ENCODE assay signal across 8 mouse cellular contexts in the genomic region with DNA sequence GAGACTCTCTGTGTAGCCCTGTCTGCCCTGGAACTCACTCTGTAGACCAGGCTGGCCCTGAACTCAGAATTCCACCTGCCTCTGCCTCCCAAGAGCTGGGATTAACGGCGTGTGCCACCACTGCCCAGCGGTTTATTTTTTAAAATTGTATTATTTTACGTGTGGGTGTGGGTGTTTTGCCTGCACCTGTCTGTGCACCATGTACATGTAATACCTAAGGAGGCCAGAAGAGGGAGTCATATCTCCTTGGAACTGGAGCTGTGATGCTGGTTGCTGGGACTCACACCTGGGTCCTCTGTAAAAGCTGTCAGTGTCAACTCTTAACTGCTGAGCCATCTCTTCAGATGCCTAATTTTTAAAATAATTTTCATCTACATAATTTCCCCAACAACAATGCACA. TPM values are rescaled to one million over a fixed set of nuclear protein-coding genes. Genes with fewer than 3 reads are reported as not detected.
DNase-seq lines count a peak whose midpoint lies in the region; ATAC-seq and TF ChIP-seq lines count a peak whose summit lies in the region.

No protein-coding gene starts in this region.

- H3K27ac ChIP-seq in kidney, adult 2 months (ENCODE audit: insufficient read depth, low read depth, low read length): no peak overlapping the region
- no peak overlapping the region for H3K27ac ChIP-seq in cortical plate, adult 2 months (ENCODE audit: insufficient read depth, low read length)
- no peak overlapping the region for H3K27ac ChIP-seq in forebrain, embryonic 16.5 days (ENCODE audit: low read length)

- H3K4me3 ChIP-seq in kidney, adult 2 months (ENCODE audit: insufficient read depth, low read depth, low read length): no peak overlapping the region
- no peak overlapping the region for H3K4me3 ChIP-seq in G1E (ENCODE audit: low read depth, low read length)
- H3K4me3 ChIP-seq in cortical plate, adult 2 months (ENCODE audit: insufficient read depth, low read length): no peak overlapping the region
- no peak overlapping the region for H3K4me3 ChIP-seq in forebrain, embryonic 16.5 days (replicated peaks; ENCODE audit: low read length)

- no peaks in the 10 kb centered on the region for H3K27me3 ChIP-seq in kidney, adult 2 months (replicated peaks; ENCODE audit: control insufficient read depth, insufficient read depth, low read length)
- H3K27me3 ChIP-seq in G1E (ENCODE audit: insufficient read depth, low read length): no peaks in the 10 kb centered on the region
- no peaks in the 10 kb centered on the region for H3K27me3 ChIP-seq in forebrain, embryonic 16.5 days (replicated peaks; ENCODE audit: control insufficient read depth, insufficient read depth, low read length)

- peak; percentile 60 for TF ChIP-seq CTCF in kidney, adult 2 months (conservative IDR thresholded peaks at IDR 0.05; ENCODE audit: insufficient read depth, insufficient read length, low read depth, low read length)
- TF ChIP-seq CTCF in G1E (IDR thresholded peaks at IDR 0.05; ENCODE audit: low read depth, low read length): peak; percentile 55
- TF ChIP-seq CTCF in cortical plate, adult 2 months (IDR thresholded peaks at IDR 0.05; ENCODE audit: extremely low read depth, insufficient read depth, low read length): peak; percentile 27; the same call in 1 of the 2 replicates

- H3K36me3 ChIP-seq in kidney, adult 2 months (ENCODE audit: control insufficient read depth, insufficient read depth, low read length): peaks cover 5% of the 10 kb centered on the region
- H3K36me3 ChIP-seq in G1E (replicated peaks): peaks cover 90% of the 10 kb centered on the region
- no peaks in the 10 kb centered on the region; the same call in 1 of the 2 replicates for H3K36me3 ChIP-seq in forebrain, embryonic 16.5 days (ENCODE audit: control insufficient read depth, insufficient read depth)

- no peak for TF ChIP-seq POLR2A in kidney, adult 2 months (IDR thresholded peaks at IDR 0.05; ENCODE audit: low read depth, low read length)
- no peak for TF ChIP-seq POLR2A in cortical plate, adult 2 months (IDR thresholded peaks at IDR 0.05; ENCODE audit: extremely low read depth, insufficient read depth, low read length)

- H3K4me2 ChIP-seq in forebrain, embryonic 16.5 days (ENCODE audit: low read length): no peak overlapping the region

- ATAC-seq in G1E (ENCODE audit: extremely low read depth, insufficient number of reproducible peaks, low FRiP score, poor library complexity, severe bottlenecking): peak; percentile 46; the same call in 1 of the 2 replicates
- no peak for ATAC-seq in forebrain, embryonic 16.5 days

- peak; percentile 62 for DNase-seq in kidney, adult 2 months
- no peak for DNase-seq in kidney, adult 18-20 months
- DNase-seq in G1E (ENCODE audit: low spot score): no peak
- peak; percentile 84 for DNase-seq in naive thymus-derived CD4-positive, alpha-beta T cell, adult 2 months (ENCODE audit: low read depth)
- DNase-seq in right cerebral cortex, adult 2 months (ENCODE audit: low spot score in 2 of 2): no peak
- DNase-seq in gastrocnemius, postnatal 4 days (ENCODE audit: low spot score in 2 of 2): no peak

- H3K9me3 ChIP-seq in G1E (replicated peaks): no peaks in the 10 kb centered on the region
- H3K9me3 ChIP-seq in forebrain, embryonic 16.5 days (ENCODE audit: control insufficient read depth, low read length): no peaks in the 10 kb centered on the region

- H3K9ac ChIP-seq in forebrain, embryonic 16.5 days (replicated peaks; ENCODE audit: low read depth, low read length): no peak overlapping the region

- H3K4me1 ChIP-seq in kidney, adult 2 months (ENCODE audit: control insufficient read depth, insufficient read depth, low read length): peaks cover 2% of the 10 kb centered on the region; the same call in 1 of the 2 replicates
- H3K4me1 ChIP-seq in G1E (ENCODE audit: insufficient read depth, low read depth, low read length): peaks cover 20% of the 10 kb centered on the region
- no peaks in the 10 kb centered on the region for H3K4me1 ChIP-seq in cortical plate, adult 2 months (ENCODE audit: control insufficient read depth, insufficient read depth, low read length)
- H3K4me1 ChIP-seq in forebrain, embryonic 16.5 days (replicated peaks; ENCODE audit: control insufficient read depth, insufficient read depth, low read length): no peaks in the 10 kb centered on the region

- WGBS in kidney, adult 2 months: 66% methylated on average over 4 of the region's 4 CpGs
- WGBS in forebrain, embryonic 16.5 days: 72% methylated on average over 4 of the region's 4 CpGs

RNA-seq across cellular contexts. Expression of a gene that starts 38.6 kb away (rescaled TPM):
- 69.6 and 73.2 TPM in 2 replicates for polyA plus RNA-seq in kidney, adult 2 months (2012; rRNA removed)
- total RNA-seq in G1E (2014; fragmentation: Nextera tagmentation) (133 and 147 TPM in 2 replicates), G1E (2017) (133 and 142 TPM in 2 replicates)
- polyA plus RNA-seq in G1E (2012): 45.1 and 56.2 TPM in 2 replicates
- 79.8 and 82.1 TPM in 2 replicates for polyA plus RNA-seq in cortical plate, adult 2 months (2012; rRNA removed)
- total RNA-seq in gastrocnemius, postnatal 4 days (2021): 10 to 100 TPM; 57.9 to 66.5 TPM
- polyA plus RNA-seq in forebrain, embryonic 16.5 days (2015; fragmentation: Nextera tagmentation; extraction: Ambion mirVana): 7.9 and 8.7 TPM in 2 replicates

RNA-seq across cellular contexts. Expression of a gene that starts 38.8 kb away (rescaled TPM):
- polyA plus RNA-seq in kidney, adult 2 months (2012; rRNA removed): 22.1 and 22.2 TPM in 2 replicates
- total RNA-seq in G1E (2014; fragmentation: Nextera tagmentation) (18.8 and 22.6 TPM in 2 replicates), G1E (2017) (8.0 and 9.2 TPM in 2 replicates)
- polyA plus RNA-seq in G1E (2012): 3.4 and 3.7 TPM in 2 replicates
- 9.9 and 10.3 TPM in 2 replicates for polyA plus RNA-seq in cortical plate, adult 2 months (2012; rRNA removed)
- total RNA-seq in gastrocnemius, postnatal 4 days (2021): 1 to 10 TPM; 4.6 to 6.3 TPM
- 54.0 and 56.3 TPM in 2 replicates for polyA plus RNA-seq in forebrain, embryonic 16.5 days (2015; fragmentation: Nextera tagmentation; extraction: Ambion mirVana)

RNA-seq across cellular contexts. Expression of a gene that starts 46.5 kb away (rescaled TPM):
- 146 and 165 TPM in 2 replicates for polyA plus RNA-seq in kidney, adult 2 months (2012; rRNA removed)
- total RNA-seq in G1E (2014; fragmentation: Nextera tagmentation) (50.9 and 65.1 TPM in 2 replicates), G1E (2017) (24.7 and 34.0 TPM in 2 replicates)
- polyA plus RNA-seq in G1E (2012): 52.0 and 60.8 TPM in 2 replicates
- 170 and 175 TPM in 2 replicates for polyA plus RNA-seq in cortical plate, adult 2 months (2012; rRNA removed)
- total RNA-seq in gastrocnemius, postnatal 4 days (2021): 10 to 100 TPM; 94.5 to 94.7 TPM
- 94.8 and 101 TPM in 2 replicates for polyA plus RNA-seq in forebrain, embryonic 16.5 days (2015; fragmentation: Nextera tagmentation; extraction: Ambion mirVana)

Comparison
In these comparisons a context has a peak if more than half of its experiments do, and no peak if none do; other contexts are left out.
1. DNase-seq: peak in kidney, adult 2 months (single experiment) and naive thymus-derived CD4-positive, alpha-beta T cell, adult 2 months (single experiment); none in kidney, adult 18-20 months (single experiment), G1E (single experiment), right cerebral cortex, adult 2 months (0 of 2) and gastrocnemius, postnatal 4 days (0 of 2).
2. Peak in every context shown above with its lines, with median percentiles within 50 percentile points of each other: CTCF ChIP-seq.